Mouse (Mus musculus) lung, embryonic 16.5 days (tissue): Measurements from ENCODE around the gene Fam160a1. TPM values are rescaled to one million over a fixed set of nuclear protein-coding genes. Genes with fewer than 3 reads are reported as not detected.

Experiments
- ATAC-seq: fragments of 200-750 bp; cut with Nextera tagmentation; 2 replicates; pipeline ENCODE4 v1.8.0; 2017; ENCODE audit warnings: low read depth, mild to moderate bottlenecking, moderate library complexity
- H3K27ac ChIP-seq: fragments of 300-500 bp; sonication (generic); 2 replicates; pipeline ENCODE4 v1.5.1; 2014; ENCODE audit warnings: mild to moderate bottlenecking, control low read depth, low read length
- H3K27me3 ChIP-seq: fragments of 300-500 bp; sonication (generic); 2 replicates; pipeline ENCODE4 v1.6.1; 2014; ENCODE audit warnings: low read depth, low read length, mixed read lengths; ENCODE audit not compliant: control insufficient read depth, insufficient read depth
- H3K36me3 ChIP-seq: fragments of 300-500 bp; sonication (generic); 2 replicates; pipeline ENCODE4 v1.6.1; 2014; ENCODE audit warnings: low read length; ENCODE audit not compliant: control insufficient read depth, insufficient read depth
- H3K4me1 ChIP-seq: fragments of 300-500 bp; sonication (generic); replicated peaks from 2 replicates; pipeline ENCODE4 v1.6.1; 2014; ENCODE audit warnings: low read length, mixed read lengths; ENCODE audit not compliant: control insufficient read depth, insufficient read depth
- H3K4me2 ChIP-seq: fragments of 300-500 bp; sonication (generic); 2 replicates; pipeline ENCODE4 v1.6.1; 2014; ENCODE audit warnings: low read depth, low read length, control low read depth
- H3K4me3 ChIP-seq: fragments of 300-500 bp; sonication (generic); 2 replicates; pipeline ENCODE4 v1.5.1; 2014; ENCODE audit warnings: mild to moderate bottlenecking, low read length, control low read depth
- H3K9ac ChIP-seq: fragments of 300-500 bp; sonication (generic); 2 replicates; pipeline ENCODE4 v1.6.1; 2014; ENCODE audit warnings: low read length, control low read depth
- H3K9me3 ChIP-seq: fragments of 300-500 bp; sonication (generic); 2 replicates; pipeline ENCODE4 v1.6.1; 2016; ENCODE audit warnings: low read length; ENCODE audit not compliant: control insufficient read depth
- WGBS: fragments of 180-500 bp; shearing (Covaris S2); extraction: QIAGEN DNeasy Blood & Tissue Kit; methylation state at CpG from one replicate; pipeline ENCODE4 v1.1.7; 2014; 5-methylcytosine and 5-hydroxymethylcytosine counted together
- polyA plus RNA-seq: library from polyadenylated mRNA; unstranded; fragments of >200 nt; fragmentation: Nextera tagmentation; extraction: Ambion mirVana; gene quantifications from 2 replicates; pipeline ENCODE4 v1.2.1, GENCODE M21; 2015

Fam160a1 gene
- polyA plus RNA-seq, 1 experiment from 2014 or later = 3.4 TPM

- H3K27me3 ChIP-seq = no peaks in the 10 kb centered on the region
- H3K4me3 ChIP-seq = no peak overlapping the region
- H3K36me3 ChIP-seq = no peaks in the 10 kb centered on the region
- WGBS = 39% methylated on average over 4 of the region's 4 CpGs
- no peaks in the 10 kb centered on the region for H3K9me3 ChIP-seq
- no peak for ATAC-seq
- H3K9ac ChIP-seq = no peak overlapping the region
- H3K4me1 ChIP-seq = no peaks in the 10 kb centered on the region
- no peak overlapping the region for H3K27ac ChIP-seq
- no peak overlapping the region for H3K4me2 ChIP-seq
Observed at GRCm38 (mm10) chr3:85773886-85774285, 43.2 kb downstream of the Fam160a1 start.

- no peak overlapping the region for H3K4me3 ChIP-seq
- H3K4me1 ChIP-seq = no peaks in the 10 kb centered on the region
- H3K9ac ChIP-seq = no peak overlapping the region
- H3K9me3 ChIP-seq = no peaks in the 10 kb centered on the region
- no peak for ATAC-seq
- H3K4me2 ChIP-seq = no peak overlapping the region
- 39% methylated on average over 3 of the region's 3 CpGs for WGBS
- H3K36me3 ChIP-seq = no peaks in the 10 kb centered on the region
- no peaks in the 10 kb centered on the region for H3K27me3 ChIP-seq
- H3K27ac ChIP-seq = no peak overlapping the region
Observed at GRCm38 (mm10) chr3:85773425-85773824, 43.7 kb downstream of the Fam160a1 start.

GRCm38 (mm10) chr3:85764937-85765337, 52.2 kb downstream of the Fam160a1 start:
- no peaks in the 10 kb centered on the region for H3K36me3 ChIP-seq
- H3K27me3 ChIP-seq = no peaks in the 10 kb centered on the region
- no peaks in the 10 kb centered on the region for H3K4me1 ChIP-seq
- H3K9me3 ChIP-seq = no peaks in the 10 kb centered on the region
- 64% methylated on average over 7 of the region's 7 CpGs for WGBS
- H3K4me2 ChIP-seq = no peak overlapping the region
- no peak for ATAC-seq
- no peak overlapping the region for H3K9ac ChIP-seq
- no peak overlapping the region for H3K27ac ChIP-seq
- no peak overlapping the region for H3K4me3 ChIP-seq

GRCm38 (mm10) chr3:85764008-85764834, 52.9 kb downstream of the Fam160a1 start:
- Histone ChIP-seq H3K27ac (no peak overlapping the region), H3K9ac (no peak overlapping the region), H3K4me2 (no peak overlapping the region), H3K27me3 (no peaks in the 10 kb centered on the region), H3K4me1 (no peaks in the 10 kb centered on the region), H3K4me3 (no peak overlapping the region), H3K9me3 (no peaks in the 10 kb centered on the region), H3K36me3 (no peaks in the 10 kb centered on the region)
- ATAC-seq = no peak
- 73% methylated on average over 18 of the region's 18 CpGs for WGBS

- no peaks in the 10 kb centered on the region for H3K9me3 ChIP-seq
- 54% methylated on average over 2 of the region's 2 CpGs for WGBS
- no peak overlapping the region for H3K9ac ChIP-seq
- H3K36me3 ChIP-seq = no peaks in the 10 kb centered on the region
- no peak overlapping the region for H3K4me3 ChIP-seq
- 0 out of 2 replicates have a peak, but pooled peaks cover 3% of the 10 kb centered on the region for H3K4me1 ChIP-seq
- no peak for ATAC-seq
- H3K27me3 ChIP-seq = no peaks in the 10 kb centered on the region
- H3K27ac ChIP-seq = no peak overlapping the region
- no peak overlapping the region for H3K4me2 ChIP-seq
Observed at GRCm38 (mm10) chr3:85757944-85758343, 59.1 kb downstream of the Fam160a1 start.

- ATAC-seq = no peak
- H3K4me1 ChIP-seq = 0 out of 2 replicates have a peak, but pooled peaks cover 3% of the 10 kb centered on the region
- no peaks in the 10 kb centered on the region for H3K9me3 ChIP-seq
- H3K4me3 ChIP-seq = no peak overlapping the region
- 88% methylated on average over 4 of the region's 4 CpGs for WGBS
- H3K27ac ChIP-seq = no peak overlapping the region
- no peaks in the 10 kb centered on the region for H3K27me3 ChIP-seq
- H3K9ac ChIP-seq = no peak overlapping the region
- H3K36me3 ChIP-seq = no peaks in the 10 kb centered on the region
- H3K4me2 ChIP-seq = no peak overlapping the region
Observed at GRCm38 (mm10) chr3:85757435-85757834, 59.7 kb downstream of the Fam160a1 start.

- WGBS = 51% methylated on average over 4 of the region's 4 CpGs
- Histone ChIP-seq H3K9me3 (no peaks in the 10 kb centered on the region), H3K27ac (no peak overlapping the region), H3K9ac (no peak overlapping the region), H3K4me3 (no peak overlapping the region), H3K36me3 (no peaks in the 10 kb centered on the region), H3K4me1 (no peaks in the 10 kb centered on the region), H3K4me2 (no peak overlapping the region), H3K27me3 (no peaks in the 10 kb centered on the region)
- no peak for ATAC-seq
Observed at GRCm38 (mm10) chr3:85749348-85749747, 67.7 kb downstream of the Fam160a1 start.

GRCm38 (mm10) chr3:85748863-85749262, 68.2 kb downstream of the Fam160a1 start:
- Histone ChIP-seq H3K9ac (no peak overlapping the region), H3K4me3 (no peak overlapping the region), H3K4me1 (no peaks in the 10 kb centered on the region), H3K4me2 (no peak overlapping the region), H3K9me3 (no peaks in the 10 kb centered on the region), H3K36me3 (no peaks in the 10 kb centered on the region), H3K27me3 (no peaks in the 10 kb centered on the region), H3K27ac (no peak overlapping the region)
- 20% methylated on average over 4 of the region's 4 CpGs for WGBS
- ATAC-seq = no peak; the same call in 1 of the 2 replicates

- no peak for ATAC-seq
- no peak overlapping the region for H3K4me2 ChIP-seq
- H3K9me3 ChIP-seq = no peaks in the 10 kb centered on the region
- 23% methylated on average over 4 of the region's 4 CpGs for WGBS
- no peak overlapping the region for H3K9ac ChIP-seq
- no peaks in the 10 kb centered on the region for H3K4me1 ChIP-seq
- no peaks in the 10 kb centered on the region for H3K36me3 ChIP-seq
- no peak overlapping the region for H3K4me3 ChIP-seq
- no peak overlapping the region for H3K27ac ChIP-seq
- no peaks in the 10 kb centered on the region for H3K27me3 ChIP-seq
Observed at GRCm38 (mm10) chr3:85746116-85746515, 71.0 kb downstream of the Fam160a1 start.
